Mouse (Mus musculus) lung, adult 2 months (tissue): ENCODE measurements around the gene Gm19345. TPM values are rescaled to one million over a fixed set of nuclear protein-coding genes. Genes with fewer than 3 reads are reported as not detected.
A peak's percentile ranks its signal among the peaks of the same experiment; 100 is the strongest.

Source experiments
- DNase-seq: peaks from one replicate; pipeline ENCODE4 v3.0.0; 2022
- H3K4me1 ChIP-seq: fragments of 200-500 bp; 2 replicates; pipeline ENCODE4 v1.6.1; 2011; ENCODE audit warnings: low read length; ENCODE audit not compliant: control insufficient read depth, insufficient read depth
- H3K4me3 ChIP-seq: fragments of 200-500 bp; replicated peaks from 2 replicates; pipeline ENCODE3; 2011; ENCODE audit warnings: low read depth, mild to moderate bottlenecking, control low read depth, low read length; ENCODE audit errors: extremely low read depth
- CTCF ChIP-seq: fragments of 200-500 bp; IDR thresholded peaks from 2 replicates; pipeline ENCODE4 v1.5.1; 2011; ENCODE audit warnings: mild to moderate bottlenecking, low read length, control low read depth; ENCODE audit not compliant: insufficient read depth
- POLR2A ChIP-seq: fragments of 200-500 bp; IDR thresholded peaks from 2 replicates; pipeline ENCODE4 v1.6.1; 2011; ENCODE audit warnings: low read depth, mild to moderate bottlenecking, control low read depth, low read length, borderline replicate concordance; ENCODE audit errors: extremely low read depth
- WGBS: fragments of 180-500 bp; shearing (Covaris S2); methylation state at CpG from one replicate; pipeline ENCODE4 v1.1.7; 2018; 5-methylcytosine and 5-hydroxymethylcytosine counted together
- polyA plus RNA-seq: library from polyadenylated mRNA; depleted of rRNA; stranded (reverse); fragments of >200 nt; gene quantifications from 2 replicates; pipeline ENCODE4 v1.2.3, GENCODE M21; 2012

The Gm19345 gene
- polyA plus RNA-seq, 1 experiment, result 0.52 TPM

GRCm38 (mm10) chr7:19824182-19824973 lies 27.4 kb upstream of the Gm19345 start:
- 21% methylated on average over 26 of the region's 26 CpGs for WGBS
- TF ChIP-seq POLR2A, result peak; percentile 30; the same call in 1 of the 2 replicates
- TF ChIP-seq CTCF, result no peak
- H3K4me1 ChIP-seq, result peaks cover 23% of the 10 kb centered on the region
- DNase-seq, result peak; percentile 84
- H3K4me3 ChIP-seq, result peak overlapping the region; percentile 23

- Histone ChIP-seq H3K4me1 (peaks cover 28% of the 10 kb centered on the region), H3K4me3 (no peak overlapping the region)
- no peak for DNase-seq
- 41% methylated on average over 6 of the region's 6 CpGs for WGBS
- TF ChIP-seq POLR2A, result no peak
- no peak for TF ChIP-seq CTCF
Measured at GRCm38 (mm10) chr7:19826756-19827155, 25.0 kb upstream of the Gm19345 start.

GRCm38 (mm10) chr7:19829694-19830093 lies 22.1 kb upstream of the Gm19345 start:
- no peak for DNase-seq
- H3K4me3 ChIP-seq, result no peak overlapping the region
- H3K4me1 ChIP-seq, result peaks cover 10% of the 10 kb centered on the region
- TF ChIP-seq CTCF, result no peak
- no peak for TF ChIP-seq POLR2A
- 75% methylated on average over 3 of the region's 3 CpGs for WGBS

GRCm38 (mm10) chr7:19830682-19831156 lies 21.1 kb upstream of the Gm19345 start:
- peaks cover 8% of the 10 kb centered on the region for H3K4me1 ChIP-seq
- H3K4me3 ChIP-seq, result no peak overlapping the region
- peak; percentile 88 for DNase-seq
- 4% methylated on average over 13 of the region's 13 CpGs for WGBS
- TF ChIP-seq CTCF, result no peak
- no peak; the same call in 1 of the 2 replicates for TF ChIP-seq POLR2A

GRCm38 (mm10) chr7:19831837-19832236 lies 20.0 kb upstream of the Gm19345 start:
- DNase-seq, result no peak
- 35% methylated on average over 9 of the region's 9 CpGs for WGBS
- H3K4me3 ChIP-seq, result no peak overlapping the region

GRCm38 (mm10) chr7:19834055-19834454 lies 17.7 kb upstream of the Gm19345 start:
- Histone ChIP-seq H3K4me3 (no peak overlapping the region), H3K4me1 (peaks cover 8% of the 10 kb centered on the region)
- DNase-seq, result no peak
- TF ChIP-seq CTCF, result no peak
- no peak for TF ChIP-seq POLR2A
- 67% methylated on average over 3 of the region's 3 CpGs for WGBS

More at GRCm38 (mm10) chr7:19831837-19832236, 20.0 kb upstream of the Gm19345 start:
- TF ChIP-seq POLR2A, result no peak
- TF ChIP-seq CTCF, result no peak
- peaks cover 8% of the 10 kb centered on the region for H3K4me1 ChIP-seq

- TF ChIP-seq POLR2A (no peak), CTCF (no peak)
Measured at GRCm38 (mm10) chr7:19836843-19837242, 15.0 kb upstream of the Gm19345 start.

GRCm38 (mm10) chr7:19840371-19840770 lies 11.4 kb upstream of the Gm19345 start:
- 67% methylated on average over 4 of the region's 4 CpGs for WGBS
- Histone ChIP-seq H3K4me1 (no peaks in the 10 kb centered on the region), H3K4me3 (no peak overlapping the region)
- no peak for DNase-seq
- TF ChIP-seq POLR2A (no peak), CTCF (no peak)

More at GRCm38 (mm10) chr7:19836843-19837242, 15.0 kb upstream of the Gm19345 start:
- H3K4me3 ChIP-seq, result no peak overlapping the region
- H3K4me1 ChIP-seq, result no peaks in the 10 kb centered on the region
- WGBS, result 39% methylated on average over 3 of the region's 3 CpGs
- no peak for DNase-seq

GRCm38 (mm10) chr7:19840936-19841335 lies 10.9 kb upstream of the Gm19345 start:
- 81% methylated on average over 3 of the region's 3 CpGs for WGBS
- H3K4me1 ChIP-seq, result no peaks in the 10 kb centered on the region
- TF ChIP-seq POLR2A (no peak), CTCF (no peak)
- H3K4me3 ChIP-seq, result no peak overlapping the region
- no peak for DNase-seq
